Mouse (Mus musculus) activated CD4-positive, CD25-positive, alpha-beta regulatory T cell, adult 4 months (primary cell): Measurements from ENCODE around the gene Spag7. TPM values are rescaled to one million over a fixed set of nuclear protein-coding genes. Genes with fewer than 3 reads are reported as not detected.

Experiments used
- ATAC-seq: one replicate; pipeline ENCODE4 v1.8.0; 2017
- polyA plus RNA-seq, 2 experiments: library from polyadenylated mRNA; unstranded; fragments of 100-300 nt; shearing (Covaris generic); gene quantifications; one replicate each; pipeline ENCODE4 v1.2.1; 2017

Gene Spag7
- 100 to 1,000 TPM; 126 to 150 TPM for polyA plus RNA-seq

- peak; percentile 88 for ATAC-seq
These were observed at the start of gene Spag7 for GRCm38 (mm10) chr11:70668771-70669505. Spag7 (minus strand) TSS chr11:70669416.

- no peak for ATAC-seq
These were observed 49.3 kb upstream of the Spag7 start for GRCm38 (mm10) chr11:70718481-70718880.

- ATAC-seq: no peak
These were observed 46.6 kb upstream of the Spag7 start for GRCm38 (mm10) chr11:70715832-70716231.

GRCm38 (mm10) chr11:70713222-70713621 lies 44.0 kb upstream of the Spag7 start:
- no peak for ATAC-seq

GRCm38 (mm10) chr11:70711026-70711425 lies 41.8 kb upstream of the Spag7 start:
- no peak for ATAC-seq

- no peak for ATAC-seq
These were observed 36.9 kb upstream of the Spag7 start for GRCm38 (mm10) chr11:70706127-70706526.

- no peak for ATAC-seq
These were observed 33.6 kb upstream of the Spag7 start for GRCm38 (mm10) chr11:70702781-70703180.

- ATAC-seq: no peak
These were observed 32.9 kb upstream of the Spag7 start for GRCm38 (mm10) chr11:70701984-70702733.

GRCm38 (mm10) chr11:70701221-70701955 lies 32.2 kb upstream of the Spag7 start:
- ATAC-seq: no peak

GRCm38 (mm10) chr11:70700613-70701012 lies 31.4 kb upstream of the Spag7 start:
- ATAC-seq: peak; percentile 11

- ATAC-seq: peak; percentile 95
These were observed 30.7 kb upstream of the Spag7 start, which contains the start of the genes Inca1 and Kif1c for GRCm38 (mm10) chr11:70699722-70700556. Inca1 (minus strand) TSS chr11:70700155. Kif1c (plus strand) TSS chr11:70700548.

GRCm38 (mm10) chr11:70699051-70699450 lies 29.8 kb upstream of the Spag7 start:
- no peak for ATAC-seq

- ATAC-seq: no peak
These were observed 28.2 kb upstream of the Spag7 start for GRCm38 (mm10) chr11:70697376-70697775.

GRCm38 (mm10) chr11:70693504-70693903 lies 24.3 kb upstream of the Spag7 start:
- no peak for ATAC-seq

GRCm38 (mm10) chr11:70689578-70689977 lies 20.4 kb upstream of the Spag7 start:
- ATAC-seq: no peak

- no peak for ATAC-seq
These were observed 19.2 kb upstream of the Spag7 start for GRCm38 (mm10) chr11:70688372-70688771.

GRCm38 (mm10) chr11:70687601-70688199 lies 18.5 kb upstream of the Spag7 start, which contains the start of gene Camta2:
Camta2 (minus strand) TSS chr11:70688105.
- ATAC-seq: peak; percentile 58

- ATAC-seq: peak; percentile 28
These were observed 17.8 kb upstream of the Spag7 start for GRCm38 (mm10) chr11:70686901-70687566.

GRCm38 (mm10) chr11:70683640-70684039 lies 14.4 kb upstream of the Spag7 start:
- no peak for ATAC-seq

GRCm38 (mm10) chr11:70681897-70682581 lies 12.8 kb upstream of the Spag7 start:
- ATAC-seq: no peak
